Mouse (Mus musculus) MEL (cell line): ENCODE results near the gene Nob1. TPM values are rescaled to one million over a fixed set of nuclear protein-coding genes. Genes with fewer than 3 reads are reported as not detected.

Source experiments
- DNase-seq: peaks from one replicate; pipeline ENCODE4 v3.0.0; 2011; ENCODE audit warnings: low read depth, low spot score
- H3K27ac ChIP-seq: 2 replicates; pipeline ENCODE4 v1.5.1; 2012; ENCODE audit warnings: low read depth, mild to moderate bottlenecking, control low read depth, low read length, moderate library complexity; ENCODE audit not compliant: control insufficient read depth
- H3K27me3 ChIP-seq, 2 experiments: fragments of 150-350 bp in 1 of 2; sonication (generic) in 1 of 2; 2 replicates each; pipeline ENCODE4 v1.6.1; 2012; ENCODE audit warnings: low read length in 2 of 2, mild to moderate bottlenecking in 2 of 2, improper control_type of control experiment in 1 of 2, moderate library complexity in 1 of 2; ENCODE audit not compliant: insufficient read depth in 2 of 2, control insufficient read depth in 1 of 2
- H3K36me3 ChIP-seq, 2 experiments: 2 replicates each; pipeline ENCODE4 v1.6.1; 2012 to 2014; ENCODE audit warnings: low read length in 2 of 2, improper control_type of control experiment in 1 of 2, inconsistent platforms in 1 of 2, mild to moderate bottlenecking in 1 of 2; ENCODE audit not compliant: insufficient read depth in 2 of 2, control insufficient read depth in 1 of 2
- H3K4me1 ChIP-seq, 2 experiments: fragments of 150-350 bp in 1 of 2; sonication (generic) in 1 of 2; 2 replicates each; pipeline ENCODE4 v1.6.1; 2012; ENCODE audit warnings: low read length in 2 of 2, improper control_type of control experiment in 1 of 2, mild to moderate bottlenecking in 1 of 2; ENCODE audit not compliant: insufficient read depth in 2 of 2, control insufficient read depth in 1 of 2
- H3K4me3 ChIP-seq, 2 experiments: fragments of 150-350 bp in 1 of 2; sonication (generic) in 1 of 2; 2 replicates each; pipeline ENCODE4 v1.5.1; 2012; ENCODE audit warnings: low read depth in 2 of 2, low read length in 2 of 2, mild to moderate bottlenecking in 2 of 2, moderate library complexity in 2 of 2, control low read depth in 1 of 2, improper control_type of control experiment in 1 of 2; ENCODE audit not compliant: control insufficient read depth in 1 of 2, insufficient read depth in 1 of 2
- H3K79me2 ChIP-seq: 2 replicates; pipeline ENCODE4 v1.6.1; 2012; ENCODE audit warnings: mild to moderate bottlenecking, low read length, moderate library complexity; ENCODE audit not compliant: control insufficient read depth, poor library complexity, insufficient read depth
- H3K9ac ChIP-seq: 2 replicates; pipeline ENCODE4 v1.6.1; 2012; ENCODE audit warnings: low read depth, mild to moderate bottlenecking, control low read depth, low read length, moderate library complexity; ENCODE audit not compliant: control insufficient read depth, poor library complexity, severe bottlenecking
- H3K9me3 ChIP-seq: fragments of 150-350 bp; sonication (generic); replicated peaks from 2 replicates; pipeline ENCODE4 v1.6.1; 2012; ENCODE audit warnings: mild to moderate bottlenecking, low read length, improper control_type of control experiment, moderate library complexity; ENCODE audit not compliant: insufficient read depth
- E2F4 ChIP-seq: IDR thresholded peaks from 2 replicates; pipeline ENCODE4 v1.6.1; 2011; ENCODE audit warnings: low read depth, low read length, improper control_type of control experiment, borderline replicate concordance
- ETS1 ChIP-seq: IDR thresholded peaks from 2 replicates; pipeline ENCODE4 v1.6.1; 2012; ENCODE audit warnings: low read depth, mild to moderate bottlenecking, inconsistent platforms, low read length, improper control_type of control experiment, moderate library complexity
- GABPA ChIP-seq: IDR thresholded peaks from 2 replicates; pipeline ENCODE4 v1.6.1; 2012; ENCODE audit warnings: low read depth, mild to moderate bottlenecking, inconsistent platforms, low read length, improper control_type of control experiment, moderate library complexity
- GATA1 ChIP-seq: IDR thresholded peaks from 2 replicates; pipeline ENCODE4 v1.6.1; 2011; ENCODE audit warnings: low read depth, low read length, improper control_type of control experiment
- KAT2A ChIP-seq: conservative IDR thresholded peaks from 2 replicates; pipeline ENCODE4 v1.6.1; 2012; ENCODE audit warnings: low read depth, low read length, improper control_type of control experiment, inconsistent platforms
- MEF2A ChIP-seq: IDR thresholded peaks from 2 replicates; pipeline ENCODE4 v1.6.1; 2014; ENCODE audit warnings: low read depth, mild to moderate bottlenecking, inconsistent platforms, low read length, improper control_type of control experiment; ENCODE audit not compliant: poor library complexity, insufficient replicate concordance, severe bottlenecking; ENCODE audit errors: extremely low read depth
- MXI1 ChIP-seq: IDR thresholded peaks from 2 replicates; pipeline ENCODE4 v1.6.1; 2011; ENCODE audit warnings: mild to moderate bottlenecking, low read depth, low read length, improper control_type of control experiment
- NELFE ChIP-seq: IDR thresholded peaks from 2 replicates; pipeline ENCODE4 v1.6.1; 2011; ENCODE audit warnings: low read depth, low read length, improper control_type of control experiment
- NRF1 ChIP-seq: IDR thresholded peaks from 2 replicates; pipeline ENCODE4 v1.6.1; 2014; ENCODE audit warnings: low read depth, mild to moderate bottlenecking, inconsistent platforms, low read length, improper control_type of control experiment, moderate library complexity; ENCODE audit not compliant: poor library complexity, insufficient read depth, severe bottlenecking
- POLR2AphosphoS5 ChIP-seq: IDR thresholded peaks from 2 replicates; pipeline ENCODE4 v1.6.1; 2012; ENCODE audit warnings: low read depth, borderline replicate concordance, mild to moderate bottlenecking, inconsistent platforms, low read length, moderate library complexity, mixed read lengths
- RAD21 ChIP-seq: IDR thresholded peaks from 2 replicates; pipeline ENCODE4 v1.6.1; 2011; ENCODE audit warnings: mild to moderate bottlenecking, low read depth, low read length, improper control_type of control experiment
- SIN3A ChIP-seq: IDR thresholded peaks from 2 replicates; pipeline ENCODE4 v1.6.1; 2012; ENCODE audit warnings: low read length, improper control_type of control experiment, inconsistent platforms
- SMC3 ChIP-seq: IDR thresholded peaks from 2 replicates; pipeline ENCODE4 v1.6.1; 2011; ENCODE audit warnings: low read depth, low read length, improper control_type of control experiment
- TAL1 ChIP-seq: IDR thresholded peaks from 2 replicates; pipeline ENCODE4 v1.6.1; 2012; ENCODE audit warnings: mild to moderate bottlenecking, inconsistent platforms, low read length, moderate library complexity, mixed read lengths
- USF1 ChIP-seq: IDR thresholded peaks from 2 replicates; pipeline ENCODE4 v1.6.1; 2014; ENCODE audit warnings: low read depth, mild to moderate bottlenecking, inconsistent platforms, low read length, improper control_type of control experiment, moderate library complexity
- ZC3H11A ChIP-seq: IDR thresholded peaks from 2 replicates; pipeline ENCODE4 v1.6.1; 2012; ENCODE audit warnings: low read depth, mild to moderate bottlenecking, inconsistent platforms, low read length, improper control_type of control experiment
- ZNF384 ChIP-seq: IDR thresholded peaks from 2 replicates; pipeline ENCODE4 v1.6.1; 2012; ENCODE audit warnings: low read depth, mild to moderate bottlenecking, inconsistent platforms, low read length, improper control_type of control experiment
- polyA plus RNA-seq, 2 experiments: library from polyadenylated mRNA; stranded (reverse) in 1 of 2; unstranded in 1 of 2; fragments of >175 nt in 1 of 2; fragments of >200 nt in 1 of 2; gene quantifications; 2 replicates each; pipeline versions ENCODE4 v1.2.1 to v1.2.4; 2012; ENCODE audit warnings: low replicate concordance in 2 of 2, low read depth in 1 of 2; ENCODE audit not compliant: insufficient read length in 2 of 2, insufficient read depth in 1 of 2, missing spikeins in 1 of 2
- total RNA-seq: library from RNA; depleted of rRNA; stranded (reverse); fragments of 300-350 nt; gene quantifications from 2 replicates; pipeline ENCODE4 v1.2.3, GENCODE M21; 2012

Gene Nob1
- total and polyA plus RNA-seq, 3 experiments, result 125 to 200 (median 144) TPM

DNA sequence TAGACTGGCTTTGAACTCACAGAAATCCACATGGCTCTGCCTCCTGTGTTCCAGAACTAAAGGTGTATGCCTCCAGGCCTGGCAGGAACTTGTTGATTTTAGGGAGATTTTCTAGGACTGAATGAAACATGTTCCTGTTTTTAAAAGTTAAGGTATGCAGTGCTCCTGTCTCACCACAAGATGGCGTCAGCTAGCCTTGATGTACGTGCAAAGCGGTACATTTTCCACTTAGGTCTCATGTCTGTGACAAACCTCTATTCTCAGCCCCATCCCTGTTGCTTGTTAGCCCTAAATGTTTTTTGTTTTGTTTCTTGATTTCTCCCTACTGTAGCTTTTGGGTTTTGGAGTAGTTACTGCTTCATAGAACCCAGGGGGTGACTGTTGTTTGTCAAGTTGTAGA lies 30.4 kb upstream of the Nob1 start (continued):
- TF ChIP-seq MEF2A (no peak), TAL1 (no peak)

DNA sequence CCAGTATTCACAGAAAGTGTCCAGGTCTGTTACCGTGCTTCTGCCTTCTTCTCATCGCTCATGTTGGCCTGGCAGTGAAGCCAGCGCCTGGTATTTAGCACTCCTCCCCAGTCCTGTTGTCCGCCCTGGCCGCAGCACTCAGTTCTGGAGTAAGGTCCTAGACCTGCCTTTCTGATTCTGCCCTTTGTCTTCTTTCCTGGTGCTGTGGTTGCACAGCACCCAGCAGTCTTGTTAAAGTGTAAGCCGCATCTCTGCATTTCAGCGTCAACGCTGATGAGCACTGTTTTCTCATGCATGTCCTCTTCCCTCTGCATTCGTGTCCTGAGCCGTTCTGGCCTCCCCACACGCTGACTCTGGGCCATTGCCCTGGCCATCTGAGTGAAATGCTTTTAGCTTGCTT lies 28.5 kb upstream of the Nob1 start:
- Histone ChIP-seq H3K9ac (no peak overlapping the region), H3K4me1 (no peaks in the 10 kb centered on the region), H3K27ac (no peak overlapping the region), H3K4me3 (no peak overlapping the region), H3K9me3 (no peaks in the 10 kb centered on the region), H3K36me3 (no peaks in the 10 kb centered on the region; a peak in 2 of 4 replicates), H3K79me2 (no peaks in the 10 kb centered on the region), H3K27me3 (no peaks in the 10 kb centered on the region)
- no peak for DNase-seq
- no peak for TF ChIP-seq SMC3
- no peak for TF ChIP-seq RAD21
- TF ChIP-seq ZC3H11A, result no peak
- no peak for TF ChIP-seq SIN3A
- no peak for TF ChIP-seq GATA1
- no peak for TF ChIP-seq NRF1
- no peak for TF ChIP-seq ZNF384

DNA sequence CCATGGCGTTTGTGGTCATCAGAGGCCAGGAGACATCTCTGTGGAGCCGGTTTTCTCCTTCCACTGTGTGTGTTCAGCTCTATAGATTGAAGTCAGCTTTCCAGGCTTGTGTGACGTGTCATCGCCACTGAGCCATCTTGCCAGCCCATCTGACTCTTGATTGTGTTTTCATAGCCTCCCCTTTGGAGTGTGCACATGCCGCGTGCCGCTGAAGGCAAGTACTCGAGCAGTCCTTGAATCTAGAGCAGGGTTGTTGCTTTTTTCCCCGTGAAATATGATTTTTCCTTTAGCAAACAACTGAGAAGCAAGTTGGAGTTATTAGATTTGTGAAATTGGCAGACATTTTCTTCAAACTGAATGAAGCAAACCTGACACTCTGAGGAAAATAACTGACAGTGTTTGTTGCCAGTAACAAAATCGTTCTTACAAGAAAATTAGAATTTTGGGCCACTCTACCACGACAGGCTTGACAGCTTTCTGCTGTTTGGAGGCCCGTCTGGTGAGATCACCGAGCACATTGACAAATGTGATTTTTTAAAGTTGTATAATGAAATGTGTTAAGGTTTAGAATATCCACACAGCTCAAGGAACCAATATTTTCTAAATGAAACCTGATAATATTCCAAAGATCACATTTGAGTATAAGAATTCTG lies 26.7 kb upstream of the Nob1 start:
- DNase-seq, result no peak
- H3K9me3 ChIP-seq, result no peaks in the 10 kb centered on the region
- no peak overlapping the region for H3K27ac ChIP-seq
- H3K79me2 ChIP-seq, result no peaks in the 10 kb centered on the region
- no peak overlapping the region for H3K4me3 ChIP-seq
- TF ChIP-seq ETS1 (no peak), USF1 (no peak), NELFE (no peak), MXI1 (no peak), KAT2A (no peak), MEF2A (no peak), POLR2AphosphoS5 (no peak), E2F4 (no peak), GABPA (no peak)
- TF ChIP-seq, all 39 proteins: peak for 0
- no peaks in the 10 kb centered on the region for H3K36me3 ChIP-seq
- no peaks in the 10 kb centered on the region for H3K4me1 ChIP-seq
- no peaks in the 10 kb centered on the region for H3K27me3 ChIP-seq
- no peak overlapping the region for H3K9ac ChIP-seq
